Mouse (Mus musculus) forebrain, embryonic 14.5 days (tissue): ENCODE measurements around the gene Kcnb1. TPM values are rescaled to one million over a fixed set of nuclear protein-coding genes. Genes with fewer than 3 reads are reported as not detected.

Experiments
- ATAC-seq: fragments of 200-750 bp; cut with Nextera tagmentation; 2 replicates; pipeline ENCODE4 v1.8.0; 2017; ENCODE audit warnings: mild to moderate bottlenecking, moderate library complexity
- DNase-seq: peaks from one replicate; pipeline ENCODE4 v3.0.0-alpha.2; 2015; ENCODE audit warnings: low spot score
- H3K27ac ChIP-seq: fragments of 300-500 bp; sonication (generic); 2 replicates; pipeline ENCODE4 v1.5.1; 2014; ENCODE audit warnings: low read depth, mild to moderate bottlenecking, control low read depth, low read length, moderate library complexity
- H3K27me3 ChIP-seq: fragments of 300-500 bp; sonication (generic); replicated peaks from 2 replicates; pipeline ENCODE4 v1.6.1; 2014; ENCODE audit warnings: low read length, control low read depth, mixed read lengths; ENCODE audit not compliant: control insufficient read depth, insufficient read depth
- H3K36me3 ChIP-seq: fragments of 300-500 bp; sonication (generic); 2 replicates; pipeline ENCODE4 v1.6.1; 2014; ENCODE audit warnings: low read length, control low read depth; ENCODE audit not compliant: control insufficient read depth, insufficient read depth
- H3K4me1 ChIP-seq: fragments of 300-500 bp; sonication (generic); 2 replicates; pipeline ENCODE4 v1.6.1; 2014; ENCODE audit warnings: antibody characterized with exemption, low read length, control low read depth; ENCODE audit not compliant: control insufficient read depth, insufficient read depth
- H3K4me2 ChIP-seq: fragments of 300-500 bp; sonication (generic); 2 replicates; pipeline ENCODE4 v1.6.1; 2014; ENCODE audit warnings: mild to moderate bottlenecking, control low read depth, low read length
- H3K4me3 ChIP-seq: fragments of 300-500 bp; sonication (generic); 2 replicates; pipeline ENCODE4 v1.5.1; 2014; ENCODE audit warnings: low read depth, low read length, control low read depth
- H3K9ac ChIP-seq: fragments of 300-500 bp; sonication (generic); 2 replicates; pipeline ENCODE4 v1.6.1; 2014; ENCODE audit warnings: mild to moderate bottlenecking, low read length, control low read depth, moderate library complexity
- H3K9me3 ChIP-seq: fragments of 300-500 bp; sonication (generic); replicated peaks from 2 replicates; pipeline ENCODE4 v1.6.1; 2016; ENCODE audit warnings: low read length, control low read depth, mixed read lengths; ENCODE audit not compliant: control insufficient read depth
- WGBS: fragments of 180-500 bp; shearing (Covaris S2); extraction: QIAGEN DNeasy Blood & Tissue Kit; methylation state at CpG from one replicate; pipeline ENCODE4 v1.1.7; 2014; 5-methylcytosine and 5-hydroxymethylcytosine counted together
- polyA plus RNA-seq: library from polyadenylated mRNA; unstranded; fragments of >200 nt; fragmentation: Nextera tagmentation; extraction: Ambion mirVana; gene quantifications from 2 replicates; pipeline ENCODE4 v1.2.1, GENCODE M21; 2014

Kcnb1 gene
- polyA plus RNA-seq, 1 experiment from 2014 or later = 1.6 TPM

GRCm38 (mm10) chr2:167224937-167225336 is 35.0 kb upstream of the Kcnb1 start:
- Histone ChIP-seq H3K4me3 (no peak overlapping the region), H3K27me3 (no peaks in the 10 kb centered on the region)

GRCm38 (mm10) chr2:167224194-167224593 is 34.2 kb upstream of the Kcnb1 start:
- Histone ChIP-seq H3K4me2 (no peak overlapping the region), H3K27ac (no peak overlapping the region), H3K9ac (no peak overlapping the region), H3K4me1 (no peaks in the 10 kb centered on the region), H3K27me3 (no peaks in the 10 kb centered on the region), H3K4me3 (no peak overlapping the region), H3K36me3 (no peaks in the 10 kb centered on the region), H3K9me3 (no peaks in the 10 kb centered on the region)
- 96% methylated on average over 6 of the region's 6 CpGs for WGBS
- DNase-seq (no peak), ATAC-seq (no peak)

More at GRCm38 (mm10) chr2:167224937-167225336, 35.0 kb upstream of the Kcnb1 start:
- Histone ChIP-seq H3K36me3 (no peaks in the 10 kb centered on the region), H3K27ac (no peak overlapping the region), H3K4me2 (no peak overlapping the region), H3K4me1 (no peaks in the 10 kb centered on the region), H3K9me3 (no peaks in the 10 kb centered on the region), H3K9ac (no peak overlapping the region)
- DNase-seq (no peak), ATAC-seq (no peak)
- WGBS = 92% methylated on average over 7 of the region's 7 CpGs

GRCm38 (mm10) chr2:167222152-167222551 is 32.2 kb upstream of the Kcnb1 start:
- peak; percentile 88 for DNase-seq
- Histone ChIP-seq H3K4me2 (no peak overlapping the region), H3K27me3 (no peaks in the 10 kb centered on the region), H3K9ac (no peak overlapping the region), H3K9me3 (no peaks in the 10 kb centered on the region), H3K27ac (no peak overlapping the region), H3K4me3 (no peak overlapping the region), H3K36me3 (no peaks in the 10 kb centered on the region), H3K4me1 (no peaks in the 10 kb centered on the region)
- ATAC-seq = peak; percentile 63; the same call in 1 of the 2 replicates
- 20% methylated on average over 7 of the region's 7 CpGs for WGBS

GRCm38 (mm10) chr2:167221159-167221845 is 31.3 kb upstream of the Kcnb1 start:
- H3K4me1 ChIP-seq = no peaks in the 10 kb centered on the region
- no peaks in the 10 kb centered on the region for H3K27me3 ChIP-seq
- ATAC-seq = no peak
- 92% methylated on average over 13 of the region's 13 CpGs for WGBS
- no peak overlapping the region for H3K4me3 ChIP-seq
- H3K27ac ChIP-seq = no peak overlapping the region
- H3K36me3 ChIP-seq = no peaks in the 10 kb centered on the region
- no peak for DNase-seq
- no peak overlapping the region for H3K4me2 ChIP-seq
- no peaks in the 10 kb centered on the region for H3K9me3 ChIP-seq
- no peak overlapping the region for H3K9ac ChIP-seq

GRCm38 (mm10) chr2:167220736-167221135 is 30.8 kb upstream of the Kcnb1 start:
- Histone ChIP-seq H3K4me3 (no peak overlapping the region), H3K4me1 (no peaks in the 10 kb centered on the region), H3K9ac (no peak overlapping the region), H3K27me3 (no peaks in the 10 kb centered on the region), H3K27ac (no peak overlapping the region), H3K4me2 (no peak overlapping the region), H3K9me3 (no peaks in the 10 kb centered on the region), H3K36me3 (no peaks in the 10 kb centered on the region)
- WGBS = 92% methylated on average over 5 of the region's 5 CpGs
- no peak for ATAC-seq
- DNase-seq = no peak

- Histone ChIP-seq H3K27me3 (no peaks in the 10 kb centered on the region), H3K27ac (no peak overlapping the region), H3K36me3 (no peaks in the 10 kb centered on the region), H3K4me3 (no peak overlapping the region), H3K9ac (0 out of 2 replicates have a peak overlapping the region, but pooled peaks have one; percentile 29), H3K4me1 (no peaks in the 10 kb centered on the region), H3K9me3 (no peaks in the 10 kb centered on the region), H3K4me2 (peak overlapping the region; percentile 28; the same call in 1 of the 2 replicates)
- 51% methylated on average over 8 of the region's 8 CpGs for WGBS
- DNase-seq (peak; percentile 94), ATAC-seq (peak; percentile 91)
Observed at GRCm38 (mm10) chr2:167219154-167219775, 29.3 kb upstream of the Kcnb1 start.

GRCm38 (mm10) chr2:167213666-167214065 is 23.7 kb upstream of the Kcnb1 start:
- WGBS = 95% methylated on average over 12 of the region's 12 CpGs
- no peaks in the 10 kb centered on the region for H3K27me3 ChIP-seq
- H3K27ac ChIP-seq = no peak overlapping the region
- ATAC-seq (no peak), DNase-seq (no peak)
- no peaks in the 10 kb centered on the region for H3K36me3 ChIP-seq
- no peak overlapping the region for H3K4me2 ChIP-seq
- H3K9ac ChIP-seq = no peak overlapping the region
- H3K4me3 ChIP-seq = no peak overlapping the region
- no peaks in the 10 kb centered on the region for H3K4me1 ChIP-seq
- no peaks in the 10 kb centered on the region for H3K9me3 ChIP-seq

- Histone ChIP-seq H3K9ac (no peak overlapping the region), H3K4me1 (no peaks in the 10 kb centered on the region), H3K9me3 (no peaks in the 10 kb centered on the region), H3K27ac (no peak overlapping the region), H3K4me2 (no peak overlapping the region), H3K36me3 (no peaks in the 10 kb centered on the region), H3K27me3 (no peaks in the 10 kb centered on the region), H3K4me3 (no peak overlapping the region)
- ATAC-seq (no peak), DNase-seq (no peak)
- WGBS = 97% methylated on average over 3 of the region's 3 CpGs
Observed at GRCm38 (mm10) chr2:167213076-167213475, 23.1 kb upstream of the Kcnb1 start.

- ATAC-seq (no peak), DNase-seq (no peak)
- WGBS = 93% methylated on average over 6 of the region's 6 CpGs
- Histone ChIP-seq H3K36me3 (no peaks in the 10 kb centered on the region), H3K4me1 (no peaks in the 10 kb centered on the region), H3K4me2 (no peak overlapping the region), H3K4me3 (no peak overlapping the region), H3K27me3 (no peaks in the 10 kb centered on the region), H3K27ac (no peak overlapping the region), H3K9me3 (no peaks in the 10 kb centered on the region), H3K9ac (no peak overlapping the region)
Observed at GRCm38 (mm10) chr2:167212551-167212950, 22.6 kb upstream of the Kcnb1 start.
